Mouse (Mus musculus): ENCODE data around the gene Donson. TPM values are rescaled to one million over a fixed set of nuclear protein-coding genes. Genes with fewer than 3 reads are reported as not detected.

Donson gene
- total and polyA plus RNA-seq, 2 experiments: 2.3 to 2.9 TPM

- H3K36me3 ChIP-seq (ENCODE audit: control insufficient read depth, insufficient read depth, low read length): no peaks in the 10 kb centered on the region
- WGBS: under 1% methylated on average over 41 of the region's 44 CpGs
- peaks cover 35% of the 10 kb centered on the region for H3K79me2 ChIP-seq (ENCODE audit: control insufficient read depth, insufficient read depth, low read length)
- TF ChIP-seq CTCF (IDR thresholded peaks at IDR 0.05; ENCODE audit: low read depth, low read length): no peak
- no peak for TF ChIP-seq POLR2A (IDR thresholded peaks at IDR 0.05; ENCODE audit: extremely low read depth, insufficient read depth, low read length)
- peak overlapping the region; percentile 19 for H3K27ac ChIP-seq (replicated peaks; ENCODE audit: insufficient read depth, low read depth, low read length)
- no peaks in the 10 kb centered on the region for H3K27me3 ChIP-seq (ENCODE audit: control insufficient read depth, insufficient read depth, low read length)
- H3K4me1 ChIP-seq (ENCODE audit: control insufficient read depth, insufficient read depth, low read length): peaks cover 11% of the 10 kb centered on the region
- DNase-seq (ENCODE audit: extremely low read depth, low read depth, low spot score): no peak
- peak overlapping the region; percentile 93 for H3K4me3 ChIP-seq (ENCODE audit: insufficient read depth, low read depth, low read length)
- peak overlapping the region; percentile 97 for H3K9ac ChIP-seq (ENCODE audit: low read depth, low read length)
These were observed 41.4 kb upstream of the Donson start for GRCm38 (mm10) chr16:91729821-91730441.

DNA sequence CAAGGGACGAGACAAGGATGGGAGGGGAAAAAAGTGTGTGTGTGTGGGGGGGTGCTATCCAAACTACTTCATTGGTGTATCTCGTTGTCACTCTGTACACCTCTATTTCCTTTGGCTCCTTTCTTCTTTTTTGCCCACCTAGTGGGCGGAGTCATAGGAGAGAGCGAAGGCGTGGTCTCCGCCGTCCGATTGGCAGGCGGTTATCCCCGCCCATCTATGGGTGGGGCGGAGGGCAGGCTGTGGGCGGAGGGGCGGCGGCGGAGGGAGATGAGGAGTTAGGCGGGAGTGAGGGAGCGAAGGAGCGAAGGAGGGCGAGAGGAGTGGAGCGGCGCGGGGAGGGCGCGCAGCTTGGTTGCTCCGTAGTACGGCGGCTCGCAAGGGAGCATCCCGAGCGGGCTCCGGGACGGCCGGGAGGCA lies 40.5 kb upstream of the Donson start, which contains the start of gene Itsn1:
Gene Itsn1 (plus strand): TSS at position 216 of the 417 bp plus-strand sequence.
- Histone ChIP-seq H3K4me3 (ENCODE audit: insufficient read depth, low read depth, low read length) (peak within 1 kb of the TSS; percentile 93), H3K4me1 (ENCODE audit: control insufficient read depth, insufficient read depth, low read length) (peaks cover 11% of the 10 kb centered on the region), H3K27me3 (ENCODE audit: control insufficient read depth, insufficient read depth, low read length) (no peaks in the 10 kb centered on the region), H3K79me2 (ENCODE audit: control insufficient read depth, insufficient read depth, low read length) (peaks cover 27% of the 10 kb centered on the region), H3K36me3 (ENCODE audit: control insufficient read depth, insufficient read depth, low read length) (no peaks in the 10 kb centered on the region), H3K9ac (ENCODE audit: low read depth, low read length) (peak within 1 kb of the TSS; percentile 97), H3K27ac (replicated peaks; ENCODE audit: insufficient read depth, low read depth, low read length) (peak within 1 kb of the TSS; percentile 75)
- TF ChIP-seq POLR2A (IDR thresholded peaks at IDR 0.05; ENCODE audit: extremely low read depth, insufficient read depth, low read length) (peak; percentile 96), CTCF (IDR thresholded peaks at IDR 0.05; ENCODE audit: low read depth, low read length) (no peak)
- WGBS: under 1% methylated on average over 33 of the region's 33 CpGs
- DNase-seq (ENCODE audit: extremely low read depth, low read depth, low spot score): peak; percentile 98

DNA sequence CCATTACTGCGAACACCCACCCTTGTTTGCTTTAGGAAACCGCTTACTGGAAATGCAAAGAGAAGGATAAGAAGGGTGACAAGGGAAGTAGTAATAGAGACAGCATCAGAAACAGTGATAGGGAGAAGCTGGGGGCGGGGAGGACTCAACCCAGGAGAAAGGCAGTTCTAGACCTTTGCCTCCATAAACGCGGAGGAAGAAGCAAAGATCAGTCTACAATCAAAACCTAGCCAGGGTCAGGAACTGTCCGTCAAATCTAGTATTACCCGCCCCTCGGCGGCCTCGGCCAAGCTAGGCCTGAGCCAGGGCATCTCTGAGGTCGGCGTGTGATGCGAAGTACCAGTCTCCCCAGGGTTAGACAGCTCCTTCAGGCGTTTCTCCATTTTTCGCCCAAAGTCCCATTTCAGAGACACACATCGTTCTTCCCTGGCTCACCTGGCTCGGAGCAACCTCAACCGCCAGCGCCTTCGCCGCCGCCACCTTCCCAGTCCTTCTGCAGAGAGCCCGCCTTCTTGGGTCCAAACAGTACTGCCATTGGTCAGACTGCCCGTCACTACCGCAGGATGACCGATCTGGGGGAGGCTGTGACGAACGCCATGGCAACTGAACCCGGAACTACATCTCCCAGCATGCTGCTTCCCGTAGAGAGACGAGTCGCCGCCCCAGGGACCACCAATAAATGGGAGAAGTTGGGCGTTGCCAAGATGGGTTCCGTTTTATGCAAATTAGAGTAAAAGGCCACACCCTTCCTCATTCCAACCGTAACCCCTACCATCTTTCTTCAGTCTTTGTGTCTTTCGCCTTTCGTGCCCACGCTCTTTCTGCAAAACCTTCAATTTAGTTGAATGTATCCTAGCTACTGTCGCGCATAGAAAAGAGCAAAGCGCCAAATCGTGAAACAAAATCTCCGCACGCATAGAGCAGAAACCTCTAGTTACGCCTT lies 39.8 kb upstream of the Donson start, which contains the start of gene Cryzl1:
Gene Cryzl1 (minus strand): TSS at position 853 of the 943 bp plus-strand sequence.
- H3K79me2 ChIP-seq (ENCODE audit: control insufficient read depth, insufficient read depth, low read length): peaks cover 25% of the 10 kb centered on the region; the same call in 1 of the 2 replicates
- H3K4me1 ChIP-seq (ENCODE audit: control insufficient read depth, insufficient read depth, low read length): peaks cover 11% of the 10 kb centered on the region
- peak within 1 kb of the TSS; percentile 75 for H3K27ac ChIP-seq (replicated peaks; ENCODE audit: insufficient read depth, low read depth, low read length)
- TF ChIP-seq POLR2A (IDR thresholded peaks at IDR 0.05; ENCODE audit: extremely low read depth, insufficient read depth, low read length) (no peak), CTCF (IDR thresholded peaks at IDR 0.05; ENCODE audit: low read depth, low read length) (no peak)
- peak; percentile 100 for DNase-seq (ENCODE audit: extremely low read depth, low read depth, low spot score)
- H3K36me3 ChIP-seq (ENCODE audit: control insufficient read depth, insufficient read depth, low read length): no peaks in the 10 kb centered on the region
- no peaks in the 10 kb centered on the region for H3K27me3 ChIP-seq (ENCODE audit: control insufficient read depth, insufficient read depth, low read length)
- H3K4me3 ChIP-seq (ENCODE audit: insufficient read depth, low read depth, low read length): peak within 1 kb of the TSS; percentile 93
- WGBS: under 1% methylated on average over 46 of the region's 46 CpGs
- peak within 1 kb of the TSS; percentile 97 for H3K9ac ChIP-seq (ENCODE audit: low read depth, low read length)

DNA sequence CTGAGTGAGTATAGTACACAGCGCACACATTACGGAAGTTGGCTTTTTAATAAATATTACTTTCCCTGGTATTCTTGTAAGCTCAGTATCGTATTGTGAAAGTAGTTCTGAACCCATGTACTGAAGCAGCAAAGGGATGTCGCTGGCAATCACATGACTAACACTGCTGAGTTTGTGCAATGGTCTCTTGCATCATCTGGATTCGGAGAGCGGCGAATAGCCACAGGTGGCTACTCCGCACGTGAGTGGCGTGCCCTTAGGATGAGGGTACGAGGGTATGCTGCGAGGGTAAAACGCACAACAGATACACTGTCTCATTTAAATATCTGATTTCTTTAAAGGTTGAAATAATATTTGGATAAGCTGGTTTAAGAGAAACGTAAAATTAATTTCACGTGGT lies 38.9 kb upstream of the Donson start:
- Histone ChIP-seq H3K27ac (replicated peaks; ENCODE audit: insufficient read depth, low read depth, low read length) (peak overlapping the region; percentile 71), H3K36me3 (ENCODE audit: control insufficient read depth, insufficient read depth, low read length) (no peaks in the 10 kb centered on the region), H3K4me3 (ENCODE audit: insufficient read depth, low read depth, low read length) (no peak overlapping the region), H3K4me1 (ENCODE audit: control insufficient read depth, insufficient read depth, low read length) (peaks cover 11% of the 10 kb centered on the region), H3K27me3 (ENCODE audit: control insufficient read depth, insufficient read depth, low read length) (no peaks in the 10 kb centered on the region), H3K79me2 (ENCODE audit: control insufficient read depth, insufficient read depth, low read length) (peaks cover 22% of the 10 kb centered on the region; the same call in 1 of the 2 replicates), H3K9ac (ENCODE audit: low read depth, low read length) (peak overlapping the region; percentile 38; the same call in 1 of the 2 replicates)
- WGBS: 17% methylated on average over 15 of the region's 15 CpGs
- peak; percentile 97 for DNase-seq (ENCODE audit: extremely low read depth, low read depth, low spot score)
- TF ChIP-seq CTCF (IDR thresholded peaks at IDR 0.05; ENCODE audit: low read depth, low read length) (no peak), POLR2A (IDR thresholded peaks at IDR 0.05; ENCODE audit: extremely low read depth, insufficient read depth, low read length) (no peak)

GRCm38 (mm10) chr16:91724247-91724646 lies 35.7 kb upstream of the Donson start:
- no peak overlapping the region for H3K4me3 ChIP-seq (ENCODE audit: insufficient read depth, low read depth, low read length)
- no peak overlapping the region for H3K9ac ChIP-seq (ENCODE audit: low read depth, low read length)
- H3K4me1 ChIP-seq (ENCODE audit: control insufficient read depth, insufficient read depth, low read length): peaks cover 7% of the 10 kb centered on the region
- H3K27ac ChIP-seq (replicated peaks; ENCODE audit: insufficient read depth, low read depth, low read length): no peak overlapping the region
- TF ChIP-seq CTCF (IDR thresholded peaks at IDR 0.05; ENCODE audit: low read depth, low read length) (peak; percentile 83), POLR2A (IDR thresholded peaks at IDR 0.05; ENCODE audit: extremely low read depth, insufficient read depth, low read length) (no peak)
- DNase-seq (ENCODE audit: extremely low read depth, low read depth, low spot score): peak; percentile 54
- H3K27me3 ChIP-seq (ENCODE audit: control insufficient read depth, insufficient read depth, low read length): no peaks in the 10 kb centered on the region
- WGBS: 42% methylated on average over 3 of the region's 3 CpGs
- peaks cover 18% of the 10 kb centered on the region; the same call in 1 of the 2 replicates for H3K79me2 ChIP-seq (ENCODE audit: control insufficient read depth, insufficient read depth, low read length)
- no peaks in the 10 kb centered on the region for H3K36me3 ChIP-seq (ENCODE audit: control insufficient read depth, insufficient read depth, low read length)
